Mouse (Mus musculus) heart, embryonic 16.5 days (tissue): ENCODE measurements around the gene Pfkfb2. TPM values are rescaled to one million over a fixed set of nuclear protein-coding genes. Genes with fewer than 3 reads are reported as not detected.

Experiments
- polyA plus RNA-seq: library from polyadenylated mRNA; unstranded; fragments of >200 nt; fragmentation: Nextera tagmentation; extraction: Ambion mirVana; gene quantifications from 2 replicates; pipeline ENCODE4 v1.2.1, GENCODE M21; 2015

The Pfkfb2 gene
- polyA plus RNA-seq, 1 experiment from 2014 or later = 7.4 TPM

Other genes starting within 250 kb of the Pfkfb2 start
- 0.08 TPM in 1 of 2 replicates, not detected in the other for gene Zp3r, start 99.6 kb downstream of the Pfkfb2 start, polyA plus RNA-seq
- gene C4bp, start 67.6 kb downstream of the Pfkfb2 start, polyA plus RNA-seq = not detected in 2 replicates
- gene Gm29427, start 13.5 kb downstream of the Pfkfb2 start, polyA plus RNA-seq = not detected in 2 replicates
- gene Yod1, start 11.9 kb downstream of the Pfkfb2 start, polyA plus RNA-seq = 8.7 and 9.1 TPM in 2 replicates
- gene AA986860, start 2.7 kb upstream of the Pfkfb2 start, polyA plus RNA-seq = 0.91 and 2.2 TPM in 2 replicates
- 0.21 TPM in 1 of 2 replicates, not detected in the other for gene Fcamr, start 71.6 kb upstream of the Pfkfb2 start, polyA plus RNA-seq
- 0.46 TPM in 1 of 2 replicates, not detected in the other for gene Pigr, start 97.4 kb upstream of the Pfkfb2 start, polyA plus RNA-seq
- gene Fcmr, start 136.4 kb upstream of the Pfkfb2 start, polyA plus RNA-seq = 0.71 and 1.3 TPM in 2 replicates
- not detected in 2 replicates for gene Il24, start 158.2 kb upstream of the Pfkfb2 start, polyA plus RNA-seq
- gene Il20, start 182.2 kb upstream of the Pfkfb2 start, polyA plus RNA-seq = not detected in 2 replicates
- not detected in 2 replicates for gene Il19, start 210.9 kb upstream of the Pfkfb2 start, polyA plus RNA-seq